ENCODE assay signal across 39 mouse cellular contexts in the genomic region with DNA sequence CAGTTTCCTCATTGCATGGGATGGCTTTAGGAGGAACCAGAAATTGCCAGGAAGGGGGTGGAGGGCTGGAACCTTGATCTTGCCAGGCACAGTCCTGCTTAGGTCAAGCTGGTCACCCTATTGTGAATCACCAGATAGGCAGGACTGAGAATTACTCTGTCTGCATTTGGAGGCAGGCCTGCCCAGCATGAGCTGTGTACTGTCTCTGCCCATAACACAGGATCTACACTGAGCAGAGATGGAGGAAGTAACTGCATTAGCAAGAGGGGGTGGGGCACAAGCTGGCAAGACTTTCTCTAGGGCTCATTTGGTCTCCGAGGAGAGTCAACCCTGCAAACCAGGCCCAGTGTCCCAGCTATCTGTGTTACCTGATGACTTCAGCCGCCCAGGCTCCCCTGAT. TPM values are rescaled to one million over a fixed set of nuclear protein-coding genes. Genes with fewer than 3 reads are reported as not detected.
DNase-seq lines count a peak whose midpoint lies in the region; ATAC-seq and TF ChIP-seq lines count a peak whose summit lies in the region.
"Had no signal": no experiment of that assay in that cellular context is flagged by ENCODE, and none has a peak within 500 bp of the region (broad histone marks: within the 10 kb centered on the region; RNA-seq: fewer than 3 reads in every experiment).

No protein-coding gene starts in this region.

- H3K27me3 ChIP-seq in MEL (ENCODE audit: control insufficient read depth in 1 of 2, insufficient read depth in 2 of 2, low read length in 2 of 2), result no peaks in the 10 kb centered on the region; a peak in 1 of 4 replicates
- H3K27me3 ChIP-seq in kidney, embryonic 15.5 days, result no peaks in the 10 kb centered on the region
- H3K27me3 ChIP-seq: embryonic facial prominence, embryonic 12.5 days; hindbrain, embryonic 12.5 days; liver, embryonic 12.5 days; midbrain, embryonic 12.5 days; neural tube, embryonic 13.5 days; stomach, embryonic 15.5 days had no signal

- TF ChIP-seq EP300 in MEL (IDR thresholded peaks at IDR 0.05; ENCODE audit: low read depth in 1 of 2, low read length in 2 of 2), result no peak

- no peak overlapping the region for H3K4me3 ChIP-seq in lung, adult 2 months (replicated peaks; ENCODE audit: extremely low read depth, low read depth, low read length)
- H3K4me3 ChIP-seq in MEL (ENCODE audit: control insufficient read depth in 1 of 2, insufficient read depth in 1 of 2, low read depth in 2 of 2, low read length in 2 of 2), result no peak overlapping the region
- no peak overlapping the region for H3K4me3 ChIP-seq in macrophage (ENCODE audit: inconsistent target)
- no peak overlapping the region for H3K4me3 ChIP-seq in kidney, embryonic 15.5 days (replicated peaks)
- H3K4me3 ChIP-seq: embryonic facial prominence, embryonic 12.5 days; hindbrain, embryonic 12.5 days; layer of hippocampus, adult 2 months; left cerebral cortex, adult 2 months; liver, embryonic 12.5 days; midbrain, embryonic 12.5 days; myocyte; neural tube, embryonic 13.5 days; stomach, embryonic 15.5 days had no signal

- H3K27ac ChIP-seq in MEL (ENCODE audit: control insufficient read depth, low read depth, low read length), result no peak overlapping the region
- peak overlapping the region; percentile 49 for H3K27ac ChIP-seq in macrophage
- no peak overlapping the region for H3K27ac ChIP-seq in kidney, embryonic 15.5 days
- H3K27ac ChIP-seq: embryonic facial prominence, embryonic 12.5 days; hindbrain, embryonic 12.5 days; hindbrain, postnatal 0 days; layer of hippocampus, adult 2 months; left cerebral cortex, adult 2 months; liver, embryonic 12.5 days; midbrain, embryonic 12.5 days; neural tube, embryonic 13.5 days; stomach, embryonic 15.5 days had no signal

- no peak for TF ChIP-seq CTCF in lung, adult 2 months (IDR thresholded peaks at IDR 0.05; ENCODE audit: insufficient read depth, low read length)
- TF ChIP-seq CTCF in MEL (IDR thresholded peaks at IDR 0.05 in 2 of 3, conservative IDR thresholded peaks at IDR 0.05 in 1 of 3; ENCODE audit: control insufficient read depth in 1 of 3, insufficient read depth in 1 of 3, low read depth in 2 of 3, low read length in 3 of 3, poor library complexity in 1 of 3, severe bottlenecking in 1 of 3), result no peak

- H3K9me3 ChIP-seq in MEL (replicated peaks; ENCODE audit: insufficient read depth, low read length), result no peaks in the 10 kb centered on the region
- H3K9me3 ChIP-seq in kidney, embryonic 15.5 days (replicated peaks), result peaks cover 3% of the 10 kb centered on the region; the same call in 1 of the 2 replicates
- H3K9me3 ChIP-seq: embryonic facial prominence, embryonic 12.5 days; hindbrain, embryonic 12.5 days; liver, embryonic 12.5 days; midbrain, embryonic 12.5 days; neural tube, embryonic 13.5 days; stomach, embryonic 15.5 days had no signal

- ATAC-seq in kidney, embryonic 15.5 days (replicated peaks; ENCODE audit: low FRiP score), result no peak
- ATAC-seq: forebrain, embryonic 14.5 days; hindbrain, postnatal 0 days; liver, embryonic 12.5 days; liver, postnatal 0 days; lung, postnatal 0 days had no signal

- H3K79me2 ChIP-seq in MEL (ENCODE audit: control insufficient read depth, insufficient read depth, low read length, poor library complexity) (no peaks in the 10 kb centered on the region), macrophage (ENCODE audit: inconsistent target) (no peaks in the 10 kb centered on the region)

- peaks cover 6% of the 10 kb centered on the region for H3K4me1 ChIP-seq in lung, adult 2 months (ENCODE audit: control insufficient read depth, insufficient read depth, low read length)
- no peaks in the 10 kb centered on the region for H3K4me1 ChIP-seq in MEL (ENCODE audit: control insufficient read depth in 1 of 2, insufficient read depth in 2 of 2, low read length in 2 of 2)
- no peaks in the 10 kb centered on the region for H3K4me1 ChIP-seq in kidney, embryonic 15.5 days
- H3K4me1 ChIP-seq: embryonic facial prominence, embryonic 12.5 days; hindbrain, embryonic 12.5 days; liver, embryonic 12.5 days; midbrain, embryonic 12.5 days; neural tube, embryonic 13.5 days; stomach, embryonic 15.5 days had no signal

- intact Hi-C loops in left cerebral cortex, postnatal 25 days (cut with DNase I), result no loop called here

- no peak for TF ChIP-seq POLR2A in lung, adult 2 months (IDR thresholded peaks at IDR 0.05; ENCODE audit: borderline replicate concordance, extremely low read depth, low read depth, low read length)
- TF ChIP-seq POLR2A in MEL (IDR thresholded peaks at IDR 0.05; ENCODE audit: control insufficient read depth in 1 of 2, insufficient read depth in 1 of 2, low read depth in 1 of 2, low read length in 2 of 2, poor library complexity in 1 of 2), result no peak

- WGBS in lung, adult 2 months, result 71% methylated on average over 2 of the region's 2 CpGs
- WGBS in macrophage (ENCODE audit: missing documents), result 46% methylated on average over 2 of the region's 2 CpGs
- 78% methylated on average over 2 of the region's 2 CpGs for WGBS in kidney, embryonic 15.5 days

- H3K4me2 ChIP-seq in kidney, embryonic 15.5 days, result no peak overlapping the region
- H3K4me2 ChIP-seq: embryonic facial prominence, embryonic 12.5 days; heart, embryonic 11.5 days; hindbrain, embryonic 12.5 days; liver, embryonic 12.5 days; midbrain, embryonic 12.5 days; neural tube, embryonic 13.5 days; stomach, embryonic 15.5 days had no signal

- no peak overlapping the region for H3K9ac ChIP-seq in MEL (ENCODE audit: control insufficient read depth, low read depth, low read length, poor library complexity, severe bottlenecking)
- no peak overlapping the region for H3K9ac ChIP-seq in kidney, embryonic 15.5 days
- H3K9ac ChIP-seq: embryonic facial prominence, embryonic 12.5 days; hindbrain, embryonic 12.5 days; liver, embryonic 12.5 days; liver, postnatal 0 days; midbrain, embryonic 12.5 days; neural tube, embryonic 13.5 days; stomach, embryonic 15.5 days had no signal

- DNase-seq in lung, postnatal 36 days, result peak; percentile 54
- no peak for DNase-seq in lung, adult 2 months
- DNase-seq in MEL (ENCODE audit: low read depth, low spot score), result peak; percentile 38
- peak; percentile 64 for DNase-seq in spleen, postnatal 36 days (ENCODE audit: low spot score in 2 of 2)
- no peak for DNase-seq in natural killer cell, adult 2 months (ENCODE audit: low spot score in 2 of 2)
- no peak for DNase-seq in left cerebral cortex, postnatal 25 days (ENCODE audit: low spot score in 2 of 2)
- DNase-seq: cerebellum, adult 2 months; cerebellum, postnatal 14 days; gastrocnemius, postnatal 25 days; heart, postnatal 36 days; kidney, adult 11 months; kidney, postnatal 25 days; left cerebral cortex, postnatal 4 days; liver, postnatal 0 days had no signal

- H3K36me3 ChIP-seq in MEL (ENCODE audit: control insufficient read depth in 1 of 2, insufficient read depth in 2 of 2, low read length in 2 of 2) (no peaks in the 10 kb centered on the region), macrophage (ENCODE audit: inconsistent target) (no peaks in the 10 kb centered on the region)
- no peaks in the 10 kb centered on the region for H3K36me3 ChIP-seq in kidney, embryonic 15.5 days
- H3K36me3 ChIP-seq: embryonic facial prominence, embryonic 12.5 days; hindbrain, embryonic 12.5 days; liver, embryonic 12.5 days; midbrain, embryonic 12.5 days; neural tube, embryonic 13.5 days; stomach, embryonic 15.5 days had no signal

- no peak for TF ChIP-seq RAD21 in MEL (IDR thresholded peaks at IDR 0.05; ENCODE audit: low read depth, low read length)

RNA-seq across cellular contexts. Expression of gene Saa4, which starts 2.6 kb away (rescaled TPM):
- 0.05 and 0.07 TPM in 2 replicates for polyA plus RNA-seq in lung, adult 2 months (2012; rRNA removed)
- total RNA-seq in MEL (2012; rRNA removed), result not detected in 2 replicates
- polyA plus RNA-seq in MEL (2012; ENCODE audit: insufficient read depth in 1 of 2, insufficient read length in 2 of 2, low read depth in 1 of 2, low replicate concordance in 2 of 2, missing spikeins in 1 of 2) (not detected), macrophage (2018) (not detected in 3 replicates)
- total RNA-seq in macrophage (2018; cell fraction: chromatin; rRNA removed), result not detected
- total RNA-seq in macrophage (2018; cell fraction: cytosol; rRNA removed), result not detected
- not detected for total RNA-seq in macrophage (2018; cell fraction: nucleus; rRNA removed)
- polyA plus RNA-seq in kidney, embryonic 15.5 days (2015; fragmentation: Nextera tagmentation; extraction: Ambion mirVana), result 0.23 TPM in 1 of 2 replicates, not detected in the other
- not detected for total RNA-seq in left cerebral cortex, postnatal 25 days (2021)
- total RNA-seq: adrenal gland, adult 18-20 months; gastrocnemius, postnatal 25 days; heart, adult 18-20 months; heart, postnatal 36 days; hindbrain, postnatal 0 days; layer of hippocampus, adult 2 months; layer of hippocampus, postnatal 14 days; left cerebral cortex, adult 2 months; left cerebral cortex, postnatal 4 days; midbrain, postnatal 0 days had no signal
- polyA plus RNA-seq: brain, embryonic 14.5 days; cerebellum, adult 2 months; embryonic facial prominence, embryonic 12.5 days; forebrain, embryonic 14.5 days; heart, embryonic 16.5 days; hindbrain, embryonic 12.5 days; hindbrain, postnatal 0 days; kidney, embryonic 14.5 days; limb, embryonic 14.5 days; lung, postnatal 0 days; midbrain, embryonic 12.5 days; midbrain, postnatal 0 days; myocyte; neural tube, embryonic 13.5 days; urinary bladder, adult 2 months had no signal

RNA-seq across cellular contexts. Expression of gene Saa1, which starts 7.8 kb away (rescaled TPM):
- 2.4 TPM in 1 of 2 replicates, not detected in the other for polyA plus RNA-seq in lung, adult 2 months (2012; rRNA removed)
- total RNA-seq in MEL (2012; rRNA removed), result not detected in 2 replicates
- polyA plus RNA-seq in MEL (2012; ENCODE audit: insufficient read depth in 1 of 2, insufficient read length in 2 of 2, low read depth in 1 of 2, low replicate concordance in 2 of 2, missing spikeins in 1 of 2) (not detected), macrophage (2018) (not detected in 3 replicates)
- 1 to 10 TPM in 1 of 26 experiments, under 1 TPM in 2, not detected in 23; 0.29 to 1.6 (median 0.33) TPM for total RNA-seq in macrophage (2018; cell fraction: chromatin; rRNA removed)
- 1 to 10 TPM in 3 of 26 experiments, under 1 TPM in 8, not detected in 15; 0.31 to 1.5 (median 0.58) TPM for total RNA-seq in macrophage (2018; cell fraction: cytosol; rRNA removed)
- total RNA-seq in macrophage (2018; cell fraction: nucleus; rRNA removed), result under 1 TPM in 1 of 26 experiments, not detected in 25; 0.75 TPM
- polyA plus RNA-seq in kidney, embryonic 15.5 days (2015; fragmentation: Nextera tagmentation; extraction: Ambion mirVana), result 2.6 and 2.9 TPM in 2 replicates
- total RNA-seq in left cerebral cortex, postnatal 25 days (2021), result not detected
- total RNA-seq: adrenal gland, adult 18-20 months; gastrocnemius, adult 18-20 months; gastrocnemius, postnatal 25 days; heart, adult 18-20 months; heart, postnatal 36 days; hindbrain, postnatal 0 days; layer of hippocampus, adult 2 months; layer of hippocampus, postnatal 14 days; left cerebral cortex, adult 2 months; left cerebral cortex, postnatal 4 days; midbrain, postnatal 0 days had no signal
- polyA plus RNA-seq: forebrain, embryonic 14.5 days; midbrain, embryonic 12.5 days; myocyte; urinary bladder, adult 2 months had no signal

RNA-seq across cellular contexts. Expression of gene Saa2, which starts 16.6 kb away (rescaled TPM):
- polyA plus RNA-seq in lung, adult 2 months (2012; rRNA removed), result not detected in 2 replicates
- total RNA-seq in MEL (2012; rRNA removed), result not detected in 2 replicates
- polyA plus RNA-seq in MEL (2012; ENCODE audit: insufficient read depth in 1 of 2, insufficient read length in 2 of 2, low read depth in 1 of 2, low replicate concordance in 2 of 2, missing spikeins in 1 of 2) (not detected), macrophage (2018) (not detected in 3 replicates)
- total RNA-seq in macrophage (2018; cell fraction: chromatin; rRNA removed), result not detected
- total RNA-seq in macrophage (2018; cell fraction: cytosol; rRNA removed), result under 1 TPM in 1 of 26 experiments, not detected in 25; 0.19 TPM
- under 1 TPM in 1 of 26 experiments, not detected in 25; 0.98 TPM for total RNA-seq in macrophage (2018; cell fraction: nucleus; rRNA removed)
- polyA plus RNA-seq in kidney, embryonic 15.5 days (2015; fragmentation: Nextera tagmentation; extraction: Ambion mirVana), result 0.68 TPM in 1 of 2 replicates, not detected in the other
- total RNA-seq in left cerebral cortex, postnatal 25 days (2021), result not detected
- total RNA-seq: adrenal gland, adult 18-20 months; gastrocnemius, postnatal 25 days; heart, adult 18-20 months; heart, postnatal 36 days; layer of hippocampus, adult 2 months; layer of hippocampus, postnatal 14 days; left cerebral cortex, adult 2 months; left cerebral cortex, postnatal 4 days; midbrain, postnatal 0 days had no signal
- polyA plus RNA-seq: brain, embryonic 14.5 days; cerebellum, adult 2 months; embryonic facial prominence, embryonic 12.5 days; forebrain, embryonic 14.5 days; heart, embryonic 16.5 days; hindbrain, embryonic 12.5 days; kidney, embryonic 14.5 days; liver, embryonic 12.5 days; lung, postnatal 0 days; midbrain, embryonic 12.5 days; midbrain, postnatal 0 days; myocyte; neural tube, embryonic 13.5 days; stomach, embryonic 15.5 days; urinary bladder, adult 2 months had no signal

RNA-seq across cellular contexts. Expression of gene Saa3, which starts 19.5 kb away (rescaled TPM):
- polyA plus RNA-seq in lung, adult 2 months (2012; rRNA removed), result 0.97 and 1.4 TPM in 2 replicates
- 1.3 and 1.6 TPM in 2 replicates for total RNA-seq in MEL (2012; rRNA removed)
- polyA plus RNA-seq in MEL (2012; ENCODE audit: insufficient read depth in 1 of 2, insufficient read length in 2 of 2, low read depth in 1 of 2, low replicate concordance in 2 of 2, missing spikeins in 1 of 2), result 1 to 10 TPM in 1 of 2 experiments, not detected in 1; 1.7 TPM
- total RNA-seq in macrophage (2018; cell fraction: chromatin; rRNA removed), result 1,000 to 10,000 TPM in 5 of 26 experiments, 100 to 1,000 TPM in 8, 10 to 100 TPM in 5, 1 to 10 TPM in 8; 2.3 to 1,961 (median 149) TPM
- over 10,000 TPM in 8 of 26 experiments, 1,000 to 10,000 TPM in 5, 100 to 1,000 TPM in 3, 10 to 100 TPM in 9, 1 to 10 TPM in 1; 9.7 to 24,621 (median 2,666) TPM for total RNA-seq in macrophage (2018; cell fraction: cytosol; rRNA removed)
- over 10,000 TPM in 1 of 26 experiments, 1,000 to 10,000 TPM in 12, 100 to 1,000 TPM in 5, 10 to 100 TPM in 8; 12.9 to 11,057 (median 1,485) TPM for total RNA-seq in macrophage (2018; cell fraction: nucleus; rRNA removed)
- polyA plus RNA-seq in macrophage (2018), result 50.5 to 83.6 TPM (median 73.1 TPM) in 3 replicates
- polyA plus RNA-seq in kidney, embryonic 15.5 days (2015; fragmentation: Nextera tagmentation; extraction: Ambion mirVana), result 0.42 and 0.55 TPM in 2 replicates
- total RNA-seq in left cerebral cortex, postnatal 25 days (2021), result under 1 TPM in 1 of 2 experiments, not detected in 1; 0.16 TPM
- total RNA-seq: gastrocnemius, adult 18-20 months; gastrocnemius, postnatal 25 days; hindbrain, postnatal 0 days; layer of hippocampus, adult 2 months; layer of hippocampus, postnatal 14 days; left cerebral cortex, adult 2 months; left cerebral cortex, postnatal 4 days; midbrain, postnatal 0 days had no signal
- polyA plus RNA-seq: brain, embryonic 14.5 days; cerebellum, adult 2 months; heart, embryonic 11.5 days; kidney, embryonic 14.5 days had no signal

RNA-seq across cellular contexts. Expression of gene Saal1, which starts 24.5 kb away (rescaled TPM):
- polyA plus RNA-seq in lung, adult 2 months (2012; rRNA removed), result 4.5 and 4.9 TPM in 2 replicates
- 13.6 and 15.4 TPM in 2 replicates for total RNA-seq in MEL (2012; rRNA removed)
- 10 to 100 TPM in 1 of 2 experiments, not detected in 1; 26.0 TPM for polyA plus RNA-seq in MEL (2012; ENCODE audit: insufficient read depth in 1 of 2, insufficient read length in 2 of 2, low read depth in 1 of 2, low replicate concordance in 2 of 2, missing spikeins in 1 of 2)
- total RNA-seq in macrophage (2018; cell fraction: chromatin; rRNA removed), result 10 to 100 TPM in 13 of 26 experiments, 1 to 10 TPM in 13; 1.2 to 21.6 (median 10.4) TPM
- total RNA-seq in macrophage (2018; cell fraction: cytosol; rRNA removed), result 1 to 10 TPM; 1.5 to 4.1 (median 2.6) TPM
- 10 to 100 TPM in 5 of 26 experiments, 1 to 10 TPM in 21; 1.0 to 13.5 (median 6.5) TPM for total RNA-seq in macrophage (2018; cell fraction: nucleus; rRNA removed)
- 2.0 to 3.9 TPM (median 2.7 TPM) in 3 replicates for polyA plus RNA-seq in macrophage (2018)
- 32.6 and 33.6 TPM in 2 replicates for polyA plus RNA-seq in kidney, embryonic 15.5 days (2015; fragmentation: Nextera tagmentation; extraction: Ambion mirVana)
- 1 to 10 TPM; 8.0 TPM for total RNA-seq in left cerebral cortex, postnatal 25 days (2021)

Comparison
In these comparisons a context has a peak if more than half of its experiments do, and no peak if none do; other contexts are left out.
1. DNase-seq: peak in lung, postnatal 36 days (single experiment), MEL (single experiment) and spleen, postnatal 36 days (2 of 2); none in lung, adult 2 months (single experiment), natural killer cell, adult 2 months (0 of 2) and left cerebral cortex, postnatal 25 days (0 of 2).